Mouse (Mus musculus) adrenal gland, adult (tissue): Measurements from ENCODE around the gene Zfp771.

Experiments
- DNase-seq, 2 experiments: peaks; one replicate each; pipeline ENCODE4 v3.0.0; 2022 to 2023; ENCODE audit warnings: low spot score in 1 of 2; ENCODE audit not compliant: inconsistent age in 2 of 2

The Zfp771 gene

GRCm38 (mm10) chr7:127280092-127280491, 36.0 kb downstream of the Zfp771 start:
- DNase-seq: peak in 1 of 2 experiments; percentile 53

GRCm38 (mm10) chr7:127281114-127281513, 37.0 kb downstream of the Zfp771 start:
- DNase-seq: peak in 1 of 2 experiments; percentile 39

GRCm38 (mm10) chr7:127282190-127282589, 38.1 kb downstream of the Zfp771 start:
- DNase-seq: no peak

GRCm38 (mm10) chr7:127285154-127285553, 41.1 kb downstream of the Zfp771 start:
- DNase-seq: no peak

GRCm38 (mm10) chr7:127287940-127288339, 43.9 kb downstream of the Zfp771 start:
- DNase-seq: no peak

- no peak for DNase-seq
These were observed 45.2 kb downstream of the Zfp771 start for GRCm38 (mm10) chr7:127289306-127289705.

- no peak for DNase-seq
These were observed 46.1 kb downstream of the Zfp771 start for GRCm38 (mm10) chr7:127290142-127290541.

- DNase-seq: peak in 1 of 2 experiments; percentile 25
These were observed 52.0 kb downstream of the Zfp771 start, which contains the start of gene Itgal for GRCm38 (mm10) chr7:127296098-127296497. TSS of gene Itgal (plus strand) at chr7:127296260.

GRCm38 (mm10) chr7:127296786-127297555, 52.9 kb downstream of the Zfp771 start:
- DNase-seq: no peak

GRCm38 (mm10) chr7:127297586-127298193, 53.6 kb downstream of the Zfp771 start:
- no peak for DNase-seq
